Mouse (Mus musculus) left cerebral cortex, postnatal 14 days (tissue): Measurements from ENCODE around the gene Gm45618. TPM values are rescaled to one million over a fixed set of nuclear protein-coding genes. Genes with fewer than 3 reads are reported as not detected.

Source experiments
- DNase-seq, 2 experiments: peaks; one replicate each; pipeline ENCODE4 v3.0.0; 2021 to 2022; ENCODE audit warnings: low spot score in 2 of 2, mixed read lengths in 1 of 2
- intact Hi-C: fragments of 180-260 bp; cut with DNase I; formaldehyde crosslinking; loops from one replicate; pipeline ENCODE4 v1.15.1; 2025
- total RNA-seq, 2 experiments: library from RNA; stranded (reverse); gene quantifications; 2 replicates each; pipeline ENCODE4 v1.2.3; 2021

Gm45618 gene
- total RNA-seq, 2 experiments from 2014 or later: not detected

- intact Hi-C loops: no loop called here
- DNase-seq: no peak
These were observed 41.2 kb downstream of the Gm45618 start for GRCm38 (mm10) chr7:142079365-142079764.

- peak in 1 of 2 experiments; percentile 83 for DNase-seq
- intact Hi-C loops: no loop called here
These were observed 43.4 kb downstream of the Gm45618 start for GRCm38 (mm10) chr7:142077138-142077537.

GRCm38 (mm10) chr7:142074146-142074886, 46.2 kb downstream of the Gm45618 start:
- intact Hi-C loops: loop anchor here (2.0 kb wide), 1 partner anchor 22 kb away; no protein-coding TSS in a partner anchor
- no peak for DNase-seq

GRCm38 (mm10) chr7:142071717-142072116, 48.8 kb downstream of the Gm45618 start:
- DNase-seq: no peak
- intact Hi-C loops: no loop called here

GRCm38 (mm10) chr7:142071212-142071578, 49.3 kb downstream of the Gm45618 start:
- no peak for DNase-seq
- intact Hi-C loops: no loop called here

- intact Hi-C loops: no loop called here
- DNase-seq: peak; percentile 50 to 71
These were observed 49.9 kb downstream of the Gm45618 start for GRCm38 (mm10) chr7:142070458-142071211.

Other genes with a start within 250 kb of the Gm45618 start
- gene Tollip, start 202.2 kb downstream of the Gm45618 start, total RNA-seq: 100 to 1,000 TPM; 142 to 160 TPM
- gene Brsk2, start 171.0 kb downstream of the Gm45618 start, total RNA-seq: 100 to 1,000 TPM; 200 to 202 TPM
- gene Mob2, start 59.7 kb downstream of the Gm45618 start, total RNA-seq: 10 to 100 TPM; 26.4 to 31.7 TPM
- gene Dusp8, start 24.9 kb downstream of the Gm45618 start, total RNA-seq: 100 to 1,000 TPM; 154 to 171 TPM
- gene Gm39115, start 15.3 kb upstream of the Gm45618 start, total RNA-seq: not detected
- gene Gm45337, start 23.9 kb upstream of the Gm45618 start, total RNA-seq: not detected
- not detected for gene Gm29735, start 36.4 kb upstream of the Gm45618 start, total RNA-seq
- not detected for gene Gm4553, start 45.0 kb upstream of the Gm45618 start, total RNA-seq
- not detected for gene Krtap5-2, start 55.3 kb upstream of the Gm45618 start, total RNA-seq
- not detected for gene Gm10153, start 69.7 kb upstream of the Gm45618 start, total RNA-seq
- gene Krtap5-3, start 80.6 kb upstream of the Gm45618 start, total RNA-seq: not detected
- gene Gm7579, start 91.1 kb upstream of the Gm45618 start, total RNA-seq: not detected
- not detected for gene Krtap5-5, start 109.2 kb upstream of the Gm45618 start, total RNA-seq
- not detected for gene Gm40460, start 120.3 kb upstream of the Gm45618 start, total RNA-seq
- not detected for gene Gm2431, start 137.6 kb upstream of the Gm45618 start, total RNA-seq
- gene Gm4559, start 153.6 kb upstream of the Gm45618 start, total RNA-seq: not detected
- not detected for gene Krtap5-1, start 176.4 kb upstream of the Gm45618 start, total RNA-seq
- not detected for gene Krtap5-4, start 182.8 kb upstream of the Gm45618 start, total RNA-seq